Mouse (Mus musculus) ES-E14 (cell line): ENCODE data around the gene Slc25a27. TPM values are rescaled to one million over a fixed set of nuclear protein-coding genes. Genes with fewer than 3 reads are reported as not detected.

Experiments used
- DNase-seq: peaks from one replicate; pipeline ENCODE4 v3.0.0-alpha.2; 2013; ENCODE audit warnings: low read depth, low spot score
- H3K27ac ChIP-seq: 2 replicates; pipeline ENCODE4 v1.5.1; 2012; ENCODE audit warnings: low read depth, mild to moderate bottlenecking, low read length, moderate library complexity, mixed read lengths; ENCODE audit not compliant: poor library complexity, insufficient read depth, severe bottlenecking
- H3K36me3 ChIP-seq: 2 replicates; pipeline ENCODE4 v1.6.1; 2012; ENCODE audit warnings: mild to moderate bottlenecking, low read length, moderate library complexity, mixed read lengths; ENCODE audit not compliant: control insufficient read depth, poor library complexity, insufficient read depth, severe bottlenecking
- H3K4me1 ChIP-seq, 2 experiments: fragments of 150-350 bp in 1 of 2; sonication (generic) in 1 of 2; 2 replicates each; pipeline ENCODE4 v1.6.1; 2012; ENCODE audit warnings: low read length in 2 of 2, mild to moderate bottlenecking in 1 of 2, mixed read lengths in 1 of 2; ENCODE audit not compliant: control insufficient read depth in 2 of 2, insufficient read depth in 2 of 2, poor library complexity in 1 of 2
- H3K4me3 ChIP-seq, 2 experiments: fragments of 150-350 bp in 1 of 2; sonication (generic) in 1 of 2; 2 replicates each; pipeline ENCODE4 v1.5.1; 2012; ENCODE audit warnings: low read length in 2 of 2, low read depth in 1 of 2, mild to moderate bottlenecking in 1 of 2, mixed read lengths in 1 of 2; ENCODE audit not compliant: insufficient read depth in 1 of 2, poor library complexity in 1 of 2, severe bottlenecking in 1 of 2
- H3K9ac ChIP-seq: 2 replicates; pipeline ENCODE4 v1.6.1; 2012; ENCODE audit warnings: low read depth, mild to moderate bottlenecking, low read length, mixed read lengths; ENCODE audit not compliant: poor library complexity, insufficient read depth, severe bottlenecking
- H3K9me3 ChIP-seq: fragments of 150-350 bp; sonication (generic); 2 replicates; pipeline ENCODE4 v1.6.1; 2012; ENCODE audit warnings: low read depth, mild to moderate bottlenecking, low read length; ENCODE audit not compliant: control insufficient read depth, insufficient read depth
- CHD2 ChIP-seq: IDR thresholded peaks from 2 replicates; pipeline ENCODE4 v1.6.1; 2014; ENCODE audit warnings: mild to moderate bottlenecking, low read depth, low read length, inconsistent platforms
- HCFC1 ChIP-seq: IDR thresholded peaks from 2 replicates; pipeline ENCODE4 v1.6.1; 2012; ENCODE audit warnings: low read length, inconsistent platforms, borderline replicate concordance; ENCODE audit not compliant: insufficient read depth
- MAFK ChIP-seq: IDR thresholded peaks from 2 replicates; pipeline ENCODE4 v1.6.1; 2014; ENCODE audit warnings: mild to moderate bottlenecking, low read depth, low read length, inconsistent platforms; ENCODE audit not compliant: insufficient read depth
- ZC3H11A ChIP-seq: IDR thresholded peaks from 2 replicates; pipeline ENCODE4 v1.6.1; 2012; ENCODE audit warnings: low read depth, mild to moderate bottlenecking, inconsistent platforms, low read length, borderline replicate concordance
- ZNF384 ChIP-seq: IDR thresholded peaks from 2 replicates; pipeline ENCODE4 v1.6.1; 2012; ENCODE audit warnings: low read depth, low read length, inconsistent platforms
- in situ Hi-C, 2 experiments: fragments of 600-800 bp; cut with MboI; formaldehyde crosslinking; loops; one replicate each; pipeline ENCODE4 v1.15.1; 2025; ENCODE audit warnings: low sequenced_read_pairs in 2 of 2, inconsistent platforms in 1 of 2; ENCODE audit not compliant: unreplicated experiment in 2 of 2
- total RNA-seq: library from RNA; depleted of rRNA; stranded (reverse); fragments of 300-350 nt; gene quantifications from 2 replicates; pipeline ENCODE4 v1.2.3, GENCODE M21; 2012; rRNA removed

Slc25a27 gene
- total RNA-seq, 1 experiment: 5.5 TPM

DNA sequence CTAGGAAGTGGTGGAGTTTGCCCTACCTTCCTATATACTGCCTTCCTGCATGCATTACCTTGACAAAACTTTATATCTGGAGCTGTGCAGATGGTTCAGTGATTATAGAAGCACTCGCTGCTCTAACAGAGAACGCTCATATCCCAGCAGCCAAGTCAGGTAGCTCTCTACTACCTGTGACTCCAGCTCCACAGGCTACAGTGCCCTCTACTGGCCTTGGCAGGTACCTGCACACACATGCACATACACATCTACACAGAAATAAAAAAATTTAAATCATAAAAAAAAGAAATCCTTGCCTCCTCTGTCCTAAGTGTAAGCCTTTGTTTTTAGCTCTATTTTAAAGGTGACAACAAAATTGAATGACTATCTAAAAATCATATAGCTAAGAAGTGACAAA, 69.3 kb downstream of the Slc25a27 start:
- TF ChIP-seq CHD2 (no peak), HCFC1 (no peak)
- Histone ChIP-seq H3K36me3 (no peaks in the 10 kb centered on the region), H3K27ac (no peak overlapping the region), H3K4me3 (no peak overlapping the region), H3K4me1 (peaks cover under 1 to 1% of the 10 kb centered on the region in 2 experiments; a peak in 1 of 4 replicates), H3K9ac (no peak overlapping the region), H3K9me3 (no peaks in the 10 kb centered on the region)
- DNase-seq: no peak
- in situ Hi-C loops: no loop called here

- DNase-seq: no peak
- in situ Hi-C loops: no loop called here
- Histone ChIP-seq H3K36me3 (no peaks in the 10 kb centered on the region), H3K27ac (no peak overlapping the region), H3K9me3 (no peaks in the 10 kb centered on the region), H3K4me3 (no peak overlapping the region), H3K9ac (no peak overlapping the region), H3K4me1 (peaks cover 2 to 8% of the 10 kb centered on the region in 2 experiments; a peak in 1 of 4 replicates)
- TF ChIP-seq MAFK (no peak), ZNF384 (no peak), ZC3H11A (no peak), CHD2 (no peak), HCFC1 (no peak)
Observed at GRCm38 (mm10) chr17:43592296-43593291, 74.4 kb downstream of the Slc25a27 start.

Other genes with a start within 250 kb of the Slc25a27 start
- gene Mep1a, start 164.4 kb downstream of the Slc25a27 start, total RNA-seq: not detected in 2 replicates
- gene Ankrd66, start 123.6 kb downstream of the Slc25a27 start, total RNA-seq: not detected in 2 replicates
- 4.2 and 5.7 TPM in 2 replicates for gene Pla2g7, start 99.1 kb downstream of the Slc25a27 start, total RNA-seq
- 0.16 and 0.27 TPM in 2 replicates for gene Tdrd6, start 36.9 kb downstream of the Slc25a27 start, total RNA-seq
- 1.6 and 1.8 TPM in 2 replicates for gene Cyp39a1, start 211 bp upstream of the Slc25a27 start, total RNA-seq
- gene Rcan2, start 134.1 kb upstream of the Slc25a27 start, total RNA-seq: 0.40 and 0.58 TPM in 2 replicates